Mouse (Mus musculus) adrenal gland, adult 18-20 months (tissue): ENCODE results near the gene Derl3. TPM values are rescaled to one million over a fixed set of nuclear protein-coding genes. Genes with fewer than 3 reads are reported as not detected.

Experiments
- DNase-seq, 2 experiments: peaks; one replicate each; pipeline ENCODE4 v3.0.0; 2021 to 2022; ENCODE audit warnings: low spot score in 2 of 2
- total RNA-seq, 2 experiments: library from RNA; stranded (reverse); gene quantifications; 1 replicate in 1 of 2; 2 replicates in 1 of 2; pipeline ENCODE4 v1.2.3; 2021

Derl3 gene
- total RNA-seq, 2 experiments from 2014 or later, result 1.4 to 2.3 TPM

- no peak for DNase-seq
Observed at GRCm38 (mm10) chr10:75906882-75907281, 13.7 kb downstream of the Derl3 start.

- DNase-seq, result no peak
Observed at GRCm38 (mm10) chr10:75910698-75911097, 17.5 kb downstream of the Derl3 start.

GRCm38 (mm10) chr10:75913013-75913589, 19.9 kb downstream of the Derl3 start:
- no peak for DNase-seq

- DNase-seq, result no peak
Observed at GRCm38 (mm10) chr10:75915557-75915956, 22.3 kb downstream of the Derl3 start.

- DNase-seq, result no peak
Observed at GRCm38 (mm10) chr10:75916840-75917239, 23.6 kb downstream of the Derl3 start.

GRCm38 (mm10) chr10:75919026-75919425, 25.8 kb downstream of the Derl3 start:
- DNase-seq, result no peak

GRCm38 (mm10) chr10:75921026-75921725, 28.0 kb downstream of the Derl3 start, which contains the start of gene Smarcb1:
TSS of gene Smarcb1 (minus strand) at chr10:75921617.
- DNase-seq, result peak; percentile 92 to 94

GRCm38 (mm10) chr10:75921726-75922560, 28.7 kb downstream of the Derl3 start:
- peak in 1 of 2 experiments; percentile 24 for DNase-seq

- no peak for DNase-seq
Observed at GRCm38 (mm10) chr10:75924324-75924723, 31.1 kb downstream of the Derl3 start.

- DNase-seq, result no peak
Observed at GRCm38 (mm10) chr10:75926396-75926795, 33.2 kb downstream of the Derl3 start.

GRCm38 (mm10) chr10:75930304-75930703, 37.1 kb downstream of the Derl3 start:
- DNase-seq, result no peak

GRCm38 (mm10) chr10:75931311-75931710, 38.1 kb downstream of the Derl3 start:
- DNase-seq, result no peak

- DNase-seq, result peak; percentile 60 to 70
Observed at GRCm38 (mm10) chr10:75932081-75932678, 39.0 kb downstream of the Derl3 start.

GRCm38 (mm10) chr10:75932891-75933290, 39.7 kb downstream of the Derl3 start, which contains the start of gene Chchd10:
TSS of gene Chchd10 (plus strand) at chr10:75933130.
- no peak for DNase-seq

- DNase-seq, result no peak
Observed at GRCm38 (mm10) chr10:75934991-75935390, 41.8 kb downstream of the Derl3 start.

- peak; percentile 71 to 74 for DNase-seq
Observed at GRCm38 (mm10) chr10:75935680-75936541, 42.7 kb downstream of the Derl3 start, which contains the start of gene Mmp11. TSS of gene Mmp11 (minus strand) at chr10:75936496.

- peak in 1 of 2 experiments; percentile 31 for DNase-seq
Observed at GRCm38 (mm10) chr10:75936909-75937667, 43.9 kb downstream of the Derl3 start.

GRCm38 (mm10) chr10:75937851-75938643, 44.8 kb downstream of the Derl3 start:
- peak in 1 of 2 experiments; percentile 32 for DNase-seq
